Mouse (Mus musculus): ENCODE measurements around the gene Rpl19. TPM values are rescaled to one million over a fixed set of nuclear protein-coding genes. Genes with fewer than 3 reads are reported as not detected.

Gene Rpl19
- total RNA-seq, 2 experiments from 2014 or later, result 1,858 to 3,567 TPM

GRCm38 (mm10) chr11:97998074-97998793, 28.3 kb upstream of the Rpl19 start:
- peak; percentile 23; the same call in 1 of the 2 replicates for ATAC-seq (replicated peaks; ENCODE audit: poor library complexity, severe bottlenecking)

DNA sequence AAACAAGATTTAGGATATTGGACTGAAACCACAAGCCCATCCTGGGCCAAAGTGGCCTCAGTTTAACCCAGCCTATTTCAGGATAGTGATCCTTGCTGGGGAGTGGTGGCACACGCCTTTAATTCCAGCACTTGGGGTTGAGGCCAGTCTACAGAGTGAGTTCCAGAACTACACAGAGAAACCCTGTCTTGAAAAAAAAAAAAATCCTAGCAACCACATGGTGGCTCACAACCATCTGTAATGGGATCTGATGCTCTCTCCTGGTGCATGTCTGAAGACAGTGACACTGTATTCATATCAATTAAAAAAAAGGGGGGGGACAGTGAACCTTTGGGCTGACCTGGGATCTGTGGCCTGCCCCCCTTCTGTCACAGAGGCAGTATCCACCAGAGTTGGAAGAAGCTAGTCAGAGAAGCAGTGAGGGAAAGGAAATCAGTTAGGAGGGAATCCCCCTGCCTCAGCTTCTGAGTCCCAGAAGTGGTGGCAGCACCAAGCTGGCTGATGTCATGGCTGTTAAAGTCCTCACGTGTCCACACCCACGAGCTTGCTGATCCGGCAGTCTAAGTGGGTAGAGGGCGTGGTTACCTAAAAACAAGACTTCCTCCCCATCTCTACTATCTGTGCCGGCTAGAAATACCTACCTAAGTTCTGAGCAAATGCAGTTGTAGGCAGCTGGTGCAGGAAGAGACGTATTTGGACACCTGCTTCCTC, 27.5 kb upstream of the Rpl19 start:
- no peak for ATAC-seq (replicated peaks; ENCODE audit: poor library complexity, severe bottlenecking)

DNA sequence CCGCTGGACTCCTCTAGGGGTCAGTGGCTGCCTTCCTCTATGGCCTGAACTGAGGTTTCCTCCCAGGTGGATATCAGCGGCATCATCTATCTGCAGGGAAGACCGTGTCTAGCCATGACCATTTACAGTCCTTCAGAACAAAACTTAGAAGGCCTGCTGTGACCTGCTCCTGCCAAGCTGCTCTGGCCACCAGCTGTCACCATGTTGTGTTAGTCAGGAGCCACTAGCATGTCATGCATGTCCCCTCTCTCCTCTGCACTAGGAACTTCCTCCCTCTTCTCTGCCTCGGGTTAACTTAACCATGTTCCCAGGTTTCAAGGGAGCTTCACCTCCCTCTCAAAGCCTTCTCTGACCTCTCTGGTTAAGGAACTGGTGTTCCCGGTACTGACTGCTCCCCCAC, 26.8 kb upstream of the Rpl19 start:
- ATAC-seq (replicated peaks; ENCODE audit: poor library complexity, severe bottlenecking), result no peak

DNA sequence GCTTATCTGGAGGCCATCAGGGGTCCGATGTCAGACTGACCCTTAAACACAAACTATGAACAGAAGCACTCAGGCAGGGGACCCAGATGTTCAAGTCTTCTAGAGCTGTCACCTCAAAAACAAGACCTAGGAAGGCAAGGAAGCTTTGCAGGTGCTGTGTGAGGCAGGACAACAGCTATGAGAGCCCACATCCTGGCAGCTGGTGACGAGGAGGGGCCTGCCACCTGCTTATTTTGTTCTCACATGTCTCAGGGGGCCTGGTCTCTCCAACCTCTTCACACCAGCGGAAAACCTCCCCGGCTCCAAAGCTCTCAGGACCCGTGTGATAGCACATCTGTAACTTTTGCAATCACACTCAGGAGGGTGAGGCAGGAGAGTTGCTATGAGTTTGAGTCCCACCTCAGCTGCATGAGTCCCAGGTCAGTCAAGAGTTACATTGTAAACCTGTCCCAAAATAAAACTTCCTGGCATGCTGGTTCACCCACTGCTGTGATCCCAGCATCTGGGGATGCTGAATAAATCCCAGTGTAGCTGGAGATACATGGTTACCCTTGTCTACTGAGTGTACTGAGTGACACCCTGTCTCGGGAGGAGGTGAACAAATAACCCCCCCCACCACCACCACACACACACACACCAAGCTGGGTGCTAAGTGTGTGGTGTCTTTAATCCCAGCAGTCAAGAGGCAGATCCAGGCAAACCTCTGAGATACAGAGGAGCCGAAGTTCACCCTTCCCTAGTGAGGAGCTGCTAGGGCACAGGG, 26.0 kb upstream of the Rpl19 start:
- no peak for ATAC-seq (replicated peaks; ENCODE audit: poor library complexity, severe bottlenecking)

- ATAC-seq (replicated peaks; ENCODE audit: poor library complexity, severe bottlenecking), result no peak
These were observed 25.1 kb upstream of the Rpl19 start for GRCm38 (mm10) chr11:98001351-98001824.

DNA sequence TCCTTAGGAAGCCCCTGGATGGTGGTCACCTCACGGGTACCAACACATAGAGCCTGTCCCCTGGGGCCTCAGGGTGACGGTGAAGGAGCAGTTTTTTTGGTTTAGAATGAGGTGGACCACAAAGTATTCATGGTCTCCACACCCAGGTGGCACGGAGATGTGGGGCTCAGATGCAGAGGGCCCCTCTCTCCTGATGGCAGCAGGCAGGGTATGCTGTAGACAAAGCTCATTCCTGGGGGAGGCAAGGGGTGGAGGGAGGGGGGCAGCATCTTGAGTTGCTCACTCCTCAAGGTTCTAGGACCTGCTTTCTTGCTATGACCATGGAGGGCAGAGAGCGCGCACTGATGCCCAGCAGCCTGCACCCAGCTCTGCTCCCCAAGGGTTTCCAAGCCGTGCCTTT, 24.5 kb upstream of the Rpl19 start:
- no peak for ATAC-seq (replicated peaks; ENCODE audit: poor library complexity, severe bottlenecking)

DNA sequence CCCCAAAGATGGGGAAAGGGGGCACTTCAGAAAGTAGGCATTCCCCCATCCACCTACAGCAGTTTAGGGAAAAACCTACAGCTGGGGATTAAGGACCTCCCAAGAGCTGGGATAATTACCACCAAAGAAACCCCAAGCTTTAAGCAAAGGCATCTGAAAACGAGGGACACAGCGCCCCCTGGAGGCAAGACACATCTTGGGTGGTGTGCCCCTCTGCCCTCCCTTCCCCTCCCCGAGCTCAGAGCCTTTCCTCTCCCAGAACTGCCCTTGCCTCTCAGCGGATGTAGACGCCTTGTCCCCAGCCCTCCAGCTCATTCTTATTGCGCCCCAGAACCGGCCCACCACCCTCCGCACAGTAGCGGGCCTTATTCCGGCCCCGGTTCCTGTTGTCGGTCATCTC, 23.9 kb upstream of the Rpl19 start:
- ATAC-seq (replicated peaks; ENCODE audit: poor library complexity, severe bottlenecking), result peak; percentile 47

DNA sequence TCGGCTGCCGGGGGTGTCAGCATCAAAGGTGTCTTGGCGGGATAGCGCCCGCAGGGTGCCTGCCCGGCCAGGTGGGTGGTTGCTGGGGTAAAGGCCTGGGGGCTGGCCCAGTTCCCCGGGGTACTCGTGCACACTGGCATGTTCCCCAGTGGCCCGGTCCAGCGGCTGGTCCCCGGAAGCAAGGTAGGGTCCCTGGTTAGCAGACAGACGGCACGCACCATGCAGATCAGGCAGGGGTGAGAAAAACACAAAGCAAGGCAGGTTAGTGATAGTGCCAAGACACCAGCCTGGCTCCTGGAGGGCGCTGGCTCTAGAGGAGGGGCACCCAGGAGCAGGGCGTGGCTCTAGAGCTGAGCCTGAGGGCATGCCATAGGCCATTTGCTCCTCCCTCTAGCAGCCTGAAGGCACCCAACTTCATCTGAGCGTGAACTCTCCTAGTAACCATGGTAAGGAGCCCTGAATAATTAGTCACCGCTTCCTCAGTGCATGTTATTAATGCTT, 23.3 kb upstream of the Rpl19 start:
- no peak for ATAC-seq (replicated peaks; ENCODE audit: poor library complexity, severe bottlenecking)

DNA sequence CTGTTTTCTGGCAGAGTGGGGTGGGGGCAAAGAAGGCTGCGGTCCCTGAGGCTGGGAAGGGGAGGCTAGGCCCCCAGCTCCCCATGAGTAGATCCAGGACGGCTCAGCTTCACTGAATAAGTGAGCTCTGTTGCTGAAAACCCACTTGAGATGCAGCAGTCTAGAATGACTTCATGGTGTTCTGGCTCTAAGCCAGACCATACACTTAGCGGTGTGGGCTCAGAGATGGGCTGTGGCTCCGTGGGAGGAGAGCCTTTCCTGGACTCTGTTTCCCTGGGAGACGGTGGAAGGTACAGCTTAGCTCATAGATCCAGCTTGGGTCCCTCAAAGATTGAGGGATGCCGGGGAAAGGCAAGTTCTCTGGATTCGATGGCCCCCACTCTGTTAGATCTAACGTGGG, 22.3 kb upstream of the Rpl19 start:
- ATAC-seq (replicated peaks; ENCODE audit: poor library complexity, severe bottlenecking), result no peak

DNA sequence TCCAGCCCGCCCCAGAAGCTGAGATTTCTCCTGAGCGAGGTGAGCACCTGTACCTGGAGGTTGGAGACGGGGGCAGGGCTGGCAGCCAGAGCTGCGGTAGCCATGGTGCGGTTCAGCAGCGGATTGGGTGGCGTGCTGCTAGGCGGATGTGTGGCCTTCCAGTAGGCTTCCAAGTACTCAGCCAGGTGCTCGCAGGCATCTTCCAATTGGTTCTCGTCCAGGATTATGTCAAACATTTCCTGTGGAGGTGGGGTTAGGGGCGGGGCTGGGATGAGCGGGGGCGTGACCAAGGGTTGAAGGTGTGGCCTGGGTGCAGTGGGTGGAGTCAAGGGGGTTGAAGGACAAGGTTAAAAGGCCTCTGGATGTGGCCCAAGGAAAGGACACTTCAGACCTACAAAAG, 21.4 kb upstream of the Rpl19 start:
- no peak for ATAC-seq (replicated peaks; ENCODE audit: poor library complexity, severe bottlenecking)

DNA sequence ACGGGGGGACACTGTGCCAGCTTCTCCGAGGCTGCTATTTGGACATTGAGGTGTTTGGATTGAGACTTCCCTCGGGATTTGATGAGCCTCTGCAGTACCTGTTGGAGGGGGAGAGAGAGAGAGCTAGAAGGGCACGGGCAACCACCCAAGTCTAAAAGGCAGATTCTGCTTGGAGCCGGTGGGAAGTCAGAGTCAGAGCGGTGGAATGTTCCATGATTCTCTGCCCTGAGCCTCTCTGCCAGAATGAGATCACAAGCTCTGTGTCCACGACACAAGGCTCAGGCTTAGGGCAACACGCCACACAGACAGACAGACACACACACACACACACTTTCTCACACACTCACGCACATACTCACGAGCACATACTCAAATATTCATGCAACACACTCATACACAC, 20.8 kb upstream of the Rpl19 start:
- no peak for ATAC-seq (replicated peaks; ENCODE audit: poor library complexity, severe bottlenecking)

- peak; percentile 78 for ATAC-seq (replicated peaks; ENCODE audit: poor library complexity, severe bottlenecking)
These were observed 18.4 kb upstream of the Rpl19 start for GRCm38 (mm10) chr11:98008087-98008486.

- no peak for ATAC-seq (replicated peaks; ENCODE audit: poor library complexity, severe bottlenecking)
These were observed 14.8 kb upstream of the Rpl19 start for GRCm38 (mm10) chr11:98011716-98012115.

DNA sequence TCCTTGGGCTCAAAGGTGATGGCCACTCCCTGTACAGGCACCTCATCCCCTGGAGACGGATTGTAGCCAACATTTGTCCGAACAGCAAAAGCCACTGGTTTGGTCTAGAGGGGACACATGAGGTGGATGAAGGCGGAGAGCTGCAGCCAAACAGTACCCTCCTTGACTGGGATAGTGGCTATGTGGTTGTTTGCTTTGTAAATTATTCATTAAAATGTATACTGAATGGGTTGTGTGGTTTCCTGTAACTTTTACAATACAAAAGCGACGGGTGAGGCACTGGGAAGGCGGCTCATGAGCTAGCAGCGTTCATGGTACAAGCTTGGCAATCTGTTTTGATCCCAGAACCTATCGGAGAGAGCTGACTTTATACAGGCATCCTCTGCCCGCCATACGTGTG, 13.7 kb upstream of the Rpl19 start:
- no peak for ATAC-seq (replicated peaks; ENCODE audit: poor library complexity, severe bottlenecking)

GRCm38 (mm10) chr11:98016177-98016576, 10.3 kb upstream of the Rpl19 start:
- no peak for ATAC-seq (replicated peaks; ENCODE audit: poor library complexity, severe bottlenecking)

- ATAC-seq (replicated peaks; ENCODE audit: poor library complexity, severe bottlenecking), result no peak
These were observed 9.7 kb upstream of the Rpl19 start for GRCm38 (mm10) chr11:98016824-98017223.

DNA sequence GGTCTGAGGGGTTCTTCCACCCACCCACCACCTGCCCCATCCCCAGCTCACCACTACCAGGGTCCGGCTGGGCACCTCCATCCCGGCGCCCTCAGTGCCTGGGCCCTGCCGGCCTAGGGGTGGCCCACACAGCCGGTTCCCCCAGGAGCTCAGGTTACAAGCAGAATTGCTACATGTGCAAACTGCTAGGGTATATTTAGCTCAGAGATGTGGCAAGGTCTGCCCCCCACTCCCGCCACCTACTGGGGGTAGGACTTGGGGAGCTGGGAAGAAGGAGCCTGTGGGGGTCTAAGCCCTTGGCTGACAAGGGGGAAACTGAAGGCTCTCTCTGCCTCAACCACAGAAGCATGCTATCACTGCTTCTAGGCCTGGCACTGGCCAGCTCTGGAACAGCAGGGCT, 8.3 kb upstream of the Rpl19 start:
- ATAC-seq (replicated peaks; ENCODE audit: poor library complexity, severe bottlenecking), result peak; percentile 43

DNA sequence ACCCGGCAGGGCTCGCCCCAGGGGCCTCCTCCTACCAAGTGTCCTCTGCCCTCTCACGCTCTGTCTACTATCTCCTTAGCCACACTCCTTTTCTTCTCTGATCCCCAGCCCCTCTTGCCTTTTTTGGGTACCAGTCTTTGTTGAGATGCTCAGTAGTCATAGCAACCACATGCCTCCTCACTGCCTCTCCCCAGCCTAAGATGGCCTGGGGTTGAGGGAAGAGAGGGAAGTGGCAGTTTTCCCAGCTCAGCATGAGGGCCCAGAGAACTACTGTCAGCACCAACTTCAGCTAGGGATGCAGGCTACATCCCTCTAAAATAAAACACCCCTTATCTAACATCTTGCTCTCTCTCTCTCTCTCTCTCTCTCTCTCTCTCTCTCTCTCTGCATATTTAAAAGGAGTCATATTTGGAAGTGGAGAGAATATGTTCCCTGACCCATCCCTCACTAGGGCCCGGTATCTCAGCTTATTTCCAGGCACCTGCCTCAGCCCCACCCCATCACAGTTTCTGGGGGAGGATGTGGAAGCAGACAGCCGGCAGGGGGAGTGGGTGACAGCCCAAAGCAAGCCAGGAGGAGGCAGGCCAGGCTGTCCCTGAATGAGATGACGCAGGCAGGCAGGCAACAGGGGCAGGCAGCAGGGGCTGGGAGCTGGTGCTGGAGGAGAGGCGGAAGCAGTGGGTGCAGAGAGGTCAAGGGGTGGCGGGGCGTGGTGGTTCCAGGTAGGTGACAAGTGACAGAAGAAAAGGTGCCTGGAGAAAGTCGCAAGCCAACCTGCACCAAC, 7.5 kb upstream of the Rpl19 start:
- 0 out of 2 replicates have a peak, but pooled peaks have one; percentile 18 for ATAC-seq (replicated peaks; ENCODE audit: poor library complexity, severe bottlenecking)

DNA sequence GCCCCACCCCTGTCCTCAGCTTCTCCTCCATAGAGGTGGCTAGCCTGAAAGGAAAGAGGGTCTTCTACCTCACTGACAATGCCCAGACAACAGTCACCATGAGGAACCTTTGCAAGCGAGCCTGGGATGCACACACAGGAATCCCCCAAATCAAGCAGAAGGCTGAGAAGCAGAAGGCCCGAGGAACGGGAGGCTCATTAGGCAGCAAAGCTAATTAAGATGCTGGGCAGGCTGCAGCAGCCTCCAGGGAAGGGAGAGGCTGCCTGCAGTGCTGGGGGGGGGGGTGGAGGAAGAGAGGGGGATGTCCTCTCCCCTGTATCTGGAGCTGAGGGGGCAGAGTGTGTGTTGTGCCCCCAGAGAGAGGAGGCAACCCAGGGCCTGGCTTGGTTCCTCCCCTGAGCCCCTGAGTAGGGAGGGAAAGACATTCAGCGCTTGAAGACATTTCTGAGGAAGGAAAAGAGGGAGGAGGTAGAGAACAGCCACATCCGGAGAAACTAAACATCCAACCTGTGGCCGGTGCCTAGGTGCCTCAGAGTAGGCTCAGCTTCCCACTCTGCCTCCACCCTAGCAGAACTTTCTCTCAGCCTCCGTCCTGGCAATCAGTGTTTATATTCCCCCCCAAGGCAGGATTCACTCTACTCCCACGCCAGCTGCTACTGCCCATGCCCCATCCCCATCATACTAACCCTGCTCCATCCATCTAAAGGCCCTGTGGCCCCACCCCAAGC, 6.5 kb upstream of the Rpl19 start:
- ATAC-seq (replicated peaks; ENCODE audit: poor library complexity, severe bottlenecking), result no peak
